Mouse (Mus musculus) forebrain, embryonic 12.5 days (tissue): Measurements from ENCODE around the gene Dvl3. TPM values are rescaled to one million over a fixed set of nuclear protein-coding genes. Genes with fewer than 3 reads are reported as not detected.

Experiments
- ATAC-seq: fragments of 200-750 bp; cut with Nextera tagmentation; 2 replicates; pipeline ENCODE4 v1.8.0; 2017; ENCODE audit warnings: moderate TSS enrichment; ENCODE audit not compliant: low FRiP score
- H3K27ac ChIP-seq: fragments of 300-500 bp; sonication (generic); 2 replicates; pipeline ENCODE4 v1.5.1; 2016; ENCODE audit warnings: mild to moderate bottlenecking
- H3K27me3 ChIP-seq: fragments of 300-500 bp; sonication (generic); 2 replicates; pipeline ENCODE4 v1.6.1; 2016; ENCODE audit warnings: mild to moderate bottlenecking
- H3K36me3 ChIP-seq: fragments of 300-500 bp; sonication (generic); replicated peaks from 2 replicates; pipeline ENCODE4 v1.6.1; 2016; ENCODE audit warnings: mild to moderate bottlenecking
- H3K4me1 ChIP-seq: fragments of 300-500 bp; sonication (generic); 2 replicates; pipeline ENCODE4 v1.6.1; 2016
- H3K4me2 ChIP-seq: fragments of 300-500 bp; sonication (generic); 2 replicates; pipeline ENCODE4 v1.6.1; 2016; ENCODE audit warnings: mild to moderate bottlenecking, moderate library complexity
- H3K4me3 ChIP-seq: fragments of 300-500 bp; sonication (generic); replicated peaks from 2 replicates; pipeline ENCODE4 v1.5.1; 2016; ENCODE audit warnings: mild to moderate bottlenecking
- H3K9ac ChIP-seq: fragments of 300-500 bp; sonication (generic); 2 replicates; pipeline ENCODE4 v1.6.1; 2016; ENCODE audit warnings: mild to moderate bottlenecking
- H3K9me3 ChIP-seq: fragments of 300-500 bp; sonication (generic); 2 replicates; pipeline ENCODE4 v1.6.1; 2016
- whole genome bisulfite sequencing: fragments of 180-500 bp; shearing (Covaris S2); methylation state at CpG from one replicate; pipeline ENCODE4 v1.1.7; 2016; 5-methylcytosine and 5-hydroxymethylcytosine counted together
- polyA plus RNA-seq: library from polyadenylated mRNA; unstranded; fragments of >200 nt; fragmentation: Nextera tagmentation; extraction: Ambion mirVana; gene quantifications from 2 replicates; pipeline ENCODE4 v1.2.1, GENCODE M21; 2016

Gene Dvl3
- polyA plus RNA-seq, 1 experiment from 2014 or later, result 43.9 TPM

GRCm38 (mm10) chr16:20506000-20506399 lies 10.8 kb upstream of the Dvl3 start:
- H3K4me1 ChIP-seq, result no peaks in the 10 kb centered on the region
- H3K36me3 ChIP-seq, result peaks cover 96% of the 10 kb centered on the region
- H3K4me3 ChIP-seq, result no peak overlapping the region
- no peak overlapping the region for H3K4me2 ChIP-seq
- H3K9ac ChIP-seq, result no peak overlapping the region
- WGBS, result 93% methylated on average over 8 of the region's 8 CpGs
- H3K27me3 ChIP-seq, result no peaks in the 10 kb centered on the region
- H3K27ac ChIP-seq, result no peak overlapping the region
- no peak for ATAC-seq
- no peaks in the 10 kb centered on the region for H3K9me3 ChIP-seq

GRCm38 (mm10) chr16:20509349-20509748 lies 7.4 kb upstream of the Dvl3 start:
- 0 out of 2 replicates have a peak, but pooled peaks have one; percentile 17 for ATAC-seq
- peaks cover 69% of the 10 kb centered on the region for H3K36me3 ChIP-seq
- H3K4me1 ChIP-seq, result no peaks in the 10 kb centered on the region
- H3K9me3 ChIP-seq, result no peaks in the 10 kb centered on the region
- H3K27ac ChIP-seq, result no peak overlapping the region
- no peak overlapping the region for H3K4me2 ChIP-seq
- no peak overlapping the region for H3K4me3 ChIP-seq
- 76% methylated on average over 3 of the region's 3 CpGs for WGBS
- no peaks in the 10 kb centered on the region for H3K27me3 ChIP-seq
- no peak overlapping the region for H3K9ac ChIP-seq

- Histone ChIP-seq H3K9me3 (no peaks in the 10 kb centered on the region), H3K27ac (no peak overlapping the region), H3K4me2 (no peak overlapping the region), H3K4me1 (peaks cover 4% of the 10 kb centered on the region), H3K4me3 (no peak overlapping the region), H3K27me3 (no peaks in the 10 kb centered on the region), H3K9ac (no peak overlapping the region), H3K36me3 (peaks cover 49% of the 10 kb centered on the region)
- no peak for ATAC-seq
- WGBS, result 92% methylated on average over 7 of the region's 7 CpGs
Measured at GRCm38 (mm10) chr16:20511277-20511847, 5.4 kb upstream of the Dvl3 start.

GRCm38 (mm10) chr16:20516032-20516431 lies 750 bp upstream of the Dvl3 start:
- peak overlapping the region; percentile 99 for H3K9ac ChIP-seq
- peak overlapping the region; percentile 90 for H3K4me2 ChIP-seq
- no peaks in the 10 kb centered on the region for H3K27me3 ChIP-seq
- ATAC-seq, result no peak
- H3K4me3 ChIP-seq, result peak overlapping the region; percentile 95
- H3K9me3 ChIP-seq, result no peaks in the 10 kb centered on the region
- peak overlapping the region; percentile 93 for H3K27ac ChIP-seq
- H3K36me3 ChIP-seq, result peaks cover 21% of the 10 kb centered on the region
- H3K4me1 ChIP-seq, result peaks cover 31% of the 10 kb centered on the region

- Histone ChIP-seq H3K36me3 (peaks cover 26% of the 10 kb centered on the region), H3K4me3 (peak overlapping the region; percentile 95), H3K27ac (peak overlapping the region; percentile 93), H3K4me1 (peaks cover 31% of the 10 kb centered on the region), H3K9ac (peak overlapping the region; percentile 99), H3K9me3 (no peaks in the 10 kb centered on the region), H3K27me3 (no peaks in the 10 kb centered on the region), H3K4me2 (peak overlapping the region; percentile 90)
- under 1% methylated on average over 26 of the region's 26 CpGs for WGBS
- peak; percentile 34 for ATAC-seq
Measured at GRCm38 (mm10) chr16:20517216-20517615, 434 bp downstream of the Dvl3 start.

GRCm38 (mm10) chr16:20517701-20518374 lies 1.1 kb downstream of the Dvl3 start:
- Histone ChIP-seq H3K4me1 (peaks cover 31% of the 10 kb centered on the region), H3K27ac (peak overlapping the region; percentile 93), H3K9ac (peak overlapping the region; percentile 99), H3K27me3 (no peaks in the 10 kb centered on the region), H3K36me3 (peaks cover 26% of the 10 kb centered on the region), H3K4me2 (peak overlapping the region; percentile 90), H3K4me3 (peak overlapping the region; percentile 95), H3K9me3 (no peaks in the 10 kb centered on the region)
- WGBS, result 2% methylated on average over 6 of the region's 6 CpGs
- peak; percentile 68 for ATAC-seq

GRCm38 (mm10) chr16:20523886-20524285 lies 7.1 kb downstream of the Dvl3 start:
- H3K27ac ChIP-seq, result no peak overlapping the region
- H3K4me3 ChIP-seq, result no peak overlapping the region
- H3K9me3 ChIP-seq, result no peaks in the 10 kb centered on the region
- no peak overlapping the region for H3K9ac ChIP-seq
- WGBS, result 87% methylated on average over 10 of the region's 10 CpGs
- no peak for ATAC-seq
- H3K27me3 ChIP-seq, result no peaks in the 10 kb centered on the region
- H3K4me1 ChIP-seq, result peaks cover 16% of the 10 kb centered on the region
- peaks cover 85% of the 10 kb centered on the region for H3K36me3 ChIP-seq
- no peak overlapping the region for H3K4me2 ChIP-seq

- peak overlapping the region; percentile 73 for H3K27ac ChIP-seq
- H3K4me1 ChIP-seq, result no peaks in the 10 kb centered on the region; the same call in 1 of the 2 replicates
- H3K36me3 ChIP-seq, result peaks cover 96% of the 10 kb centered on the region
- no peak overlapping the region for H3K4me3 ChIP-seq
- H3K9ac ChIP-seq, result 0 out of 2 replicates have a peak overlapping the region, but pooled peaks have one; percentile 38
- H3K4me2 ChIP-seq, result no peak overlapping the region
- no peaks in the 10 kb centered on the region for H3K9me3 ChIP-seq
- ATAC-seq, result no peak
- WGBS, result 85% methylated on average over 5 of the region's 5 CpGs
- H3K27me3 ChIP-seq, result no peaks in the 10 kb centered on the region
Measured at GRCm38 (mm10) chr16:20528779-20529178, 12.0 kb downstream of the Dvl3 start.

GRCm38 (mm10) chr16:20529375-20529774 lies 12.6 kb downstream of the Dvl3 start:
- Histone ChIP-seq H3K4me2 (no peak overlapping the region), H3K4me1 (no peaks in the 10 kb centered on the region; the same call in 1 of the 2 replicates), H3K36me3 (peaks cover 90% of the 10 kb centered on the region), H3K9ac (no peak overlapping the region), H3K27me3 (no peaks in the 10 kb centered on the region), H3K9me3 (no peaks in the 10 kb centered on the region), H3K4me3 (no peak overlapping the region), H3K27ac (no peak overlapping the region)
- 46% methylated on average over 1 of the region's 1 CpGs for WGBS
- ATAC-seq, result peak; percentile 19; the same call in 1 of the 2 replicates

GRCm38 (mm10) chr16:20530941-20531340 lies 14.2 kb downstream of the Dvl3 start:
- ATAC-seq, result no peak
- H3K9me3 ChIP-seq, result no peaks in the 10 kb centered on the region
- H3K36me3 ChIP-seq, result peaks cover 76% of the 10 kb centered on the region
- 96% methylated on average over 19 of the region's 20 CpGs for WGBS
- no peak overlapping the region for H3K9ac ChIP-seq
- no peak overlapping the region for H3K4me2 ChIP-seq
- no peaks in the 10 kb centered on the region for H3K27me3 ChIP-seq
- peaks cover under 1% of the 10 kb centered on the region; the same call in 1 of the 2 replicates for H3K4me1 ChIP-seq
- H3K4me3 ChIP-seq, result no peak overlapping the region
- no peak overlapping the region for H3K27ac ChIP-seq

- H3K9me3 ChIP-seq, result no peaks in the 10 kb centered on the region
- ATAC-seq, result no peak
- peak overlapping the region; percentile 92; the same call in 1 of the 2 replicates for H3K4me3 ChIP-seq
- H3K4me1 ChIP-seq, result peaks cover 26% of the 10 kb centered on the region
- no peak overlapping the region for H3K27ac ChIP-seq
- H3K36me3 ChIP-seq, result peaks cover 61% of the 10 kb centered on the region
- WGBS, result 48% methylated on average over 10 of the region's 10 CpGs
- no peaks in the 10 kb centered on the region for H3K27me3 ChIP-seq
- 0 out of 2 replicates have a peak overlapping the region, but pooled peaks have one; percentile 89 for H3K4me2 ChIP-seq
- H3K9ac ChIP-seq, result no peak overlapping the region
Measured at GRCm38 (mm10) chr16:20534617-20535295, 18.0 kb downstream of the Dvl3 start.

- Histone ChIP-seq H3K4me3 (peak within 1 kb of the TSS; percentile 92), H3K36me3 (peaks cover 61% of the 10 kb centered on the region)
Measured at GRCm38 (mm10) chr16:20535296-20536080, 18.7 kb downstream of the Dvl3 start, which contains the start of gene Ap2m1. TSS of gene Ap2m1 (plus strand) at chr16:20535478.

More at GRCm38 (mm10) chr16:20535296-20536080, 18.7 kb downstream of the Dvl3 start, which contains the start of gene Ap2m1:
- peak; percentile 98 for ATAC-seq
- Histone ChIP-seq H3K9me3 (no peaks in the 10 kb centered on the region), H3K4me2 (peak within 1 kb of the TSS; percentile 89), H3K9ac (peak within 1 kb of the TSS; percentile 95), H3K27me3 (no peaks in the 10 kb centered on the region), H3K27ac (peak within 1 kb of the TSS; percentile 86), H3K4me1 (peaks cover 26% of the 10 kb centered on the region)
- WGBS, result under 1% methylated on average over 50 of the region's 52 CpGs
